In the genomic region with DNA sequence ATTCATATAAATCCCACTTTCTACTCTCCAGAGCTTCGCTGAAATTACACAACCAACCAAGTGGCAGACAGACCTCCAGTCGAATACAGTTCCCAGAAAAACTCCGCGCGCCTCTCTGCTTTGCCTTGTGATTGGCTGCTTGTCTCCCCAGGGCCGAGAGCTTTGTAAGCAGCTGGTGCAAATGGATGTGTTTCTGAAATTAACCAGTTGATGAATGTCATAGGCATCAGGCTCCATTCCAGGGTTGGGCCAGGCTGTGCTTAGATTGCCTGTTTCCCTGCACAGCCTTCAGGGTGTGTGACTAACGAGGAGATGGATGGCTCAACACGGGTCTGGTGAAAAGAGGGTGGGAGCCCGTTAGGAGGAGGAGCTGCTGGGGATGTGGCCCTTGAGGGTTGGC, we compare ENCODE assay signal across 12 mouse cellular contexts. TPM values are rescaled to one million over a fixed set of nuclear protein-coding genes. Genes with fewer than 3 reads are reported as not detected.
DNase-seq lines count a peak whose midpoint lies in the region; ATAC-seq lines count a peak whose summit lies in the region.
"Had no signal": no experiment of that assay in that cellular context is flagged by ENCODE, and none has a peak within 500 bp of the region (broad histone marks: within the 10 kb centered on the region; RNA-seq: fewer than 3 reads in every experiment).

No protein-coding gene starts in this region.

- no peak overlapping the region for H3K9ac ChIP-seq in forebrain, embryonic 13.5 days
- no peak overlapping the region for H3K9ac ChIP-seq in forebrain, embryonic 11.5 days (ENCODE audit: low read length)
- H3K9ac ChIP-seq in midbrain, embryonic 13.5 days (replicated peaks): 0 out of 2 replicates have a peak overlapping the region, but pooled peaks have one; percentile 23
- H3K9ac ChIP-seq in midbrain, embryonic 16.5 days (ENCODE audit: low read depth, low read length): no peak overlapping the region; the same call in 1 of the 2 replicates
- H3K9ac ChIP-seq in hindbrain, embryonic 14.5 days: no peak overlapping the region
- no peak overlapping the region for H3K9ac ChIP-seq in neural tube, embryonic 14.5 days (replicated peaks; ENCODE audit: low read depth, low read length)
- H3K9ac ChIP-seq: liver, embryonic 12.5 days had no signal

- no peaks in the 10 kb centered on the region for H3K36me3 ChIP-seq in forebrain, embryonic 13.5 days (ENCODE audit: poor library complexity, severe bottlenecking)
- H3K36me3 ChIP-seq in forebrain, embryonic 11.5 days (ENCODE audit: control insufficient read depth, insufficient read depth, low read length): no peaks in the 10 kb centered on the region
- no peaks in the 10 kb centered on the region for H3K36me3 ChIP-seq in midbrain, embryonic 13.5 days
- no peaks in the 10 kb centered on the region for H3K36me3 ChIP-seq in midbrain, embryonic 16.5 days (ENCODE audit: control insufficient read depth, insufficient read depth, low read length)
- H3K36me3 ChIP-seq in hindbrain, embryonic 14.5 days (replicated peaks; ENCODE audit: control insufficient read depth, insufficient read depth): no peaks in the 10 kb centered on the region
- H3K36me3 ChIP-seq in neural tube, embryonic 14.5 days (ENCODE audit: control insufficient read depth, insufficient read depth, low read length): no peaks in the 10 kb centered on the region
- H3K36me3 ChIP-seq: liver, embryonic 12.5 days had no signal

- WGBS in forebrain, embryonic 13.5 days: 41% methylated on average over 9 of the region's 9 CpGs
- WGBS in forebrain, embryonic 11.5 days: 66% methylated on average over 9 of the region's 9 CpGs
- WGBS in midbrain, embryonic 13.5 days: 49% methylated on average over 9 of the region's 9 CpGs
- WGBS in midbrain, embryonic 16.5 days: 43% methylated on average over 9 of the region's 9 CpGs
- 19% methylated on average over 9 of the region's 9 CpGs for WGBS in hindbrain, embryonic 14.5 days
- WGBS in neural tube, embryonic 14.5 days: 12% methylated on average over 9 of the region's 9 CpGs

- H3K4me3 ChIP-seq in forebrain, embryonic 13.5 days: no peak overlapping the region
- no peak overlapping the region for H3K4me3 ChIP-seq in forebrain, embryonic 11.5 days (ENCODE audit: low read depth, low read length)
- H3K4me3 ChIP-seq in midbrain, embryonic 13.5 days (replicated peaks): no peak overlapping the region
- no peak overlapping the region for H3K4me3 ChIP-seq in midbrain, embryonic 16.5 days (ENCODE audit: low read depth, low read length)
- H3K4me3 ChIP-seq in hindbrain, embryonic 14.5 days (replicated peaks; ENCODE audit: low read length): no peak overlapping the region
- H3K4me3 ChIP-seq in neural tube, embryonic 14.5 days (ENCODE audit: low read depth, low read length): no peak overlapping the region
- H3K4me3 ChIP-seq: layer of hippocampus, adult 2 months; liver, embryonic 12.5 days; myocyte had no signal

- no peak overlapping the region for H3K4me2 ChIP-seq in forebrain, embryonic 13.5 days
- H3K4me2 ChIP-seq in forebrain, embryonic 11.5 days (ENCODE audit: low read depth, low read length, severe bottlenecking): no peak overlapping the region
- H3K4me2 ChIP-seq in midbrain, embryonic 13.5 days (replicated peaks): no peak overlapping the region
- H3K4me2 ChIP-seq in midbrain, embryonic 16.5 days (ENCODE audit: low read length): no peak overlapping the region
- H3K4me2 ChIP-seq in hindbrain, embryonic 14.5 days (replicated peaks): no peak overlapping the region
- 0 out of 2 replicates have a peak overlapping the region, but pooled peaks have one; percentile 9 for H3K4me2 ChIP-seq in neural tube, embryonic 14.5 days (ENCODE audit: low read depth, low read length)
- H3K4me2 ChIP-seq: liver, embryonic 12.5 days had no signal

- ATAC-seq in forebrain, embryonic 13.5 days: peak; percentile 17; the same call in 1 of the 2 replicates
- no peak for ATAC-seq in forebrain, embryonic 11.5 days (replicated peaks; ENCODE audit: low FRiP score)
- ATAC-seq in midbrain, embryonic 13.5 days: 0 out of 2 replicates have a peak, but pooled peaks have one; percentile 28
- no peak for ATAC-seq in midbrain, embryonic 16.5 days
- ATAC-seq in hindbrain, embryonic 14.5 days (ENCODE audit: low FRiP score): peak; percentile 54; the same call in 1 of the 2 replicates
- peak; percentile 74 for ATAC-seq in neural tube, embryonic 14.5 days (ENCODE audit: low read depth)
- ATAC-seq in inflammation-experienced regulatory T-cells, adult 6 months: no peak
- ATAC-seq: liver, embryonic 12.5 days had no signal

- no peak for DNase-seq in forebrain, embryonic 11.5 days (ENCODE audit: low spot score)
- peak; percentile 53 for DNase-seq in hindbrain, embryonic 14.5 days (ENCODE audit: low spot score)
- DNase-seq: kidney, adult 18-20 months; thymus, postnatal 25 days had no signal

- no peak overlapping the region for H3K27ac ChIP-seq in forebrain, embryonic 13.5 days
- H3K27ac ChIP-seq in forebrain, embryonic 11.5 days (ENCODE audit: low read depth, low read length): no peak overlapping the region
- H3K27ac ChIP-seq in midbrain, embryonic 13.5 days: no peak overlapping the region
- H3K27ac ChIP-seq in midbrain, embryonic 16.5 days (ENCODE audit: low read length): no peak overlapping the region
- H3K27ac ChIP-seq in hindbrain, embryonic 14.5 days: no peak overlapping the region
- H3K27ac ChIP-seq in neural tube, embryonic 14.5 days (ENCODE audit: low read depth, low read length): no peak overlapping the region
- H3K27ac ChIP-seq: layer of hippocampus, adult 2 months; liver, embryonic 12.5 days had no signal

- H3K4me1 ChIP-seq in forebrain, embryonic 13.5 days: peaks cover 28% of the 10 kb centered on the region
- 0 out of 2 replicates have a peak, but pooled peaks cover 4% of the 10 kb centered on the region for H3K4me1 ChIP-seq in forebrain, embryonic 11.5 days (replicated peaks; ENCODE audit: control insufficient read depth, insufficient read depth, low read length)
- peaks cover 15% of the 10 kb centered on the region for H3K4me1 ChIP-seq in midbrain, embryonic 13.5 days (replicated peaks)
- H3K4me1 ChIP-seq in midbrain, embryonic 16.5 days (ENCODE audit: control insufficient read depth, insufficient read depth, low read length): peaks cover 4% of the 10 kb centered on the region; the same call in 1 of the 2 replicates
- H3K4me1 ChIP-seq in hindbrain, embryonic 14.5 days (replicated peaks; ENCODE audit: control insufficient read depth, insufficient read depth, low read length): peaks cover 4% of the 10 kb centered on the region
- H3K4me1 ChIP-seq in neural tube, embryonic 14.5 days (ENCODE audit: control insufficient read depth, insufficient read depth, low read length): peaks cover 4% of the 10 kb centered on the region; the same call in 1 of the 2 replicates
- H3K4me1 ChIP-seq: liver, embryonic 12.5 days had no signal

- H3K9me3 ChIP-seq in forebrain, embryonic 13.5 days (replicated peaks): no peaks in the 10 kb centered on the region
- H3K9me3 ChIP-seq in forebrain, embryonic 11.5 days (ENCODE audit: control insufficient read depth, low read length): no peaks in the 10 kb centered on the region
- H3K9me3 ChIP-seq in midbrain, embryonic 13.5 days: no peaks in the 10 kb centered on the region
- H3K9me3 ChIP-seq in midbrain, embryonic 16.5 days (replicated peaks; ENCODE audit: control insufficient read depth, low read length, poor library complexity, severe bottlenecking): no peaks in the 10 kb centered on the region
- no peaks in the 10 kb centered on the region for H3K9me3 ChIP-seq in hindbrain, embryonic 14.5 days (ENCODE audit: control insufficient read depth, low read length)
- H3K9me3 ChIP-seq in neural tube, embryonic 14.5 days (ENCODE audit: control insufficient read depth, low read length): no peaks in the 10 kb centered on the region
- H3K9me3 ChIP-seq: liver, embryonic 12.5 days had no signal

- no peaks in the 10 kb centered on the region for H3K27me3 ChIP-seq in forebrain, embryonic 13.5 days
- no peaks in the 10 kb centered on the region for H3K27me3 ChIP-seq in forebrain, embryonic 11.5 days (ENCODE audit: control insufficient read depth, insufficient read depth, low read length)
- no peaks in the 10 kb centered on the region for H3K27me3 ChIP-seq in midbrain, embryonic 13.5 days
- no peaks in the 10 kb centered on the region for H3K27me3 ChIP-seq in midbrain, embryonic 16.5 days (ENCODE audit: control insufficient read depth, insufficient read depth, low read depth, low read length)
- no peaks in the 10 kb centered on the region for H3K27me3 ChIP-seq in hindbrain, embryonic 14.5 days (ENCODE audit: control insufficient read depth, insufficient read depth, low read length)
- H3K27me3 ChIP-seq in neural tube, embryonic 14.5 days (ENCODE audit: control insufficient read depth, insufficient read depth, low read length): no peaks in the 10 kb centered on the region

RNA-seq across cellular contexts. Expression of gene Bcl9, which starts 36.9 kb away (rescaled TPM):
- polyA plus RNA-seq in forebrain, embryonic 13.5 days (2015; fragmentation: Nextera tagmentation; extraction: Ambion mirVana): 101 and 105 TPM in 2 replicates
- polyA plus RNA-seq in forebrain, embryonic 11.5 days (2014; fragmentation: Nextera tagmentation; extraction: Ambion mirVana): 81.8 and 82.1 TPM in 2 replicates
- polyA plus RNA-seq in midbrain, embryonic 13.5 days (2015; fragmentation: Nextera tagmentation; extraction: Ambion mirVana): 98.7 and 111 TPM in 2 replicates
- 78.3 and 92.4 TPM in 2 replicates for polyA plus RNA-seq in midbrain, embryonic 16.5 days (2015; fragmentation: Nextera tagmentation; extraction: Ambion mirVana)
- 51.8 and 62.3 TPM in 2 replicates for polyA plus RNA-seq in hindbrain, embryonic 14.5 days (2014; fragmentation: Nextera tagmentation; extraction: Ambion mirVana)
- polyA plus RNA-seq in neural tube, embryonic 14.5 days (2014; fragmentation: Nextera tagmentation; extraction: Ambion mirVana): 57.0 and 60.7 TPM in 2 replicates
- 1 to 10 TPM; 1.1 to 6.1 (median 4.0) TPM for polyA plus RNA-seq in inflammation-experienced regulatory T-cells, adult 6 months (2017; shearing (Covaris generic))

Comparison
In these comparisons a context has a peak if more than half of its experiments do, and no peak if none do; other contexts are left out.
1. ATAC-seq: peak in forebrain, embryonic 13.5 days (single experiment), midbrain, embryonic 13.5 days (single experiment), hindbrain, embryonic 14.5 days (single experiment) and neural tube, embryonic 14.5 days (single experiment); none in forebrain, embryonic 11.5 days (single experiment), midbrain, embryonic 16.5 days (single experiment) and inflammation-experienced regulatory T-cells, adult 6 months (single experiment).